Mouse (Mus musculus): ENCODE data around the gene Lgals1.
A peak's percentile ranks its signal among the peaks of the same experiment; 100 is the strongest.

Lgals1 gene

DNA sequence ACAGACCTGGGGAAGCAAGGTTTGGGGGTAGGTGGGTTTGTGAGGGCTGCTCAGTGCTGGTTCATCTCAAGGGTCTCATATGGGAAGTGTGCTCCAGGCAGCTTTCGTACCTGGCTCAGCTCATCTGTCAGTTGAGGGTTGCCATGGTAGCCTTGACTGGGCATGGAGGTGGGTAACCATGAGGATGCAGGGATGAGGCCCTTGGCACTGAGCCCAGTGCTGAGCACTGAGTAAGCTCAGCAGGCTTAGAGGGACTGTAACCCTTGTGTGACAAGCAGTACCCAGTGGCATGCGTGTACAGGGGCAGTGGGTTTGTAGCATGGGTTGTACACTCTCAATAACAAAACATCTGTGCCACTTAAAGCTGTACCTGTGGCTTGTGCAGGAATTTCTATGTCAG is 11.4 kb downstream of the Lgals1 start:
- DNase-seq (ENCODE audit: low spot score) = peak; percentile 87

DNA sequence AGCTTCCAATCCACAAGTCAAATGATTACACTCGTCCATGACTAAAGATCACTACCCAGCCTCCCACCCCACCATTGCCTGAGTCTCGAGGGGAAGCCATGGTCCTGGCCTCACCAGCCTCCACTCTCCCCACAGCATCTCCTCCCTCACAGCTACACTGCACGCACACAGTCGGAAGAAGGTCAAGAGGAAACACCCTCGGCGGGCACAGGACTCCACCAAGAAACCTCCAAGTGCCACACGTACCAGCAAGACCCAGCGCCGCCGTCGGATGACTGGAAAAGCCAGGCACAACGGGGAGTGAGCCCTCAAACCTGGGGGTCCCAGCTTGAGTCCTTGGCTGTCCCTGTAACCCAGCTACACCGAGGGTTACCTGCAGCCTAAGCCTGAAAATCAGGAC is 13.8 kb downstream of the Lgals1 start:
- DNase-seq (ENCODE audit: low spot score) = no peak

DNA sequence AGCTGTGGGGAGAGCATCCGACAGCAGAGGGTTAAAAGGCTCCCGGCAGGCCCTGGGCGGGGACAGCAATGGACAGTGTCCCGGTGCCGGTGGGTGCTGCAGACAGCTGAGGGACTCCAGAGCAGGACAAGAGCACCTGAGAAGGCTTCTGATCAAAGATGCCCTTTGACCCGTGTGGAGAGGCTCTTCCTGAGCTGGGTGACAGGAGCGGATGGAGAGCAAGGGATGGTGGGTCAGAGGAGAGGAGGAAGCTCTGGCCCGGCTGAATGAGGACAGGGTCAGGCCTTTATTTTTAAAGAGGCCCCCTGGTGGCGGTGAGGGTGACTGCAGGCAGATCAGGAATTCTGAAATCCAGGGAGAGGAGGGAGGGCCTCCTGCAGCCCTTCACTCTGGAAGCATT is 16.1 kb downstream of the Lgals1 start:
- DNase-seq (ENCODE audit: low spot score) = peak; percentile 92

DNA sequence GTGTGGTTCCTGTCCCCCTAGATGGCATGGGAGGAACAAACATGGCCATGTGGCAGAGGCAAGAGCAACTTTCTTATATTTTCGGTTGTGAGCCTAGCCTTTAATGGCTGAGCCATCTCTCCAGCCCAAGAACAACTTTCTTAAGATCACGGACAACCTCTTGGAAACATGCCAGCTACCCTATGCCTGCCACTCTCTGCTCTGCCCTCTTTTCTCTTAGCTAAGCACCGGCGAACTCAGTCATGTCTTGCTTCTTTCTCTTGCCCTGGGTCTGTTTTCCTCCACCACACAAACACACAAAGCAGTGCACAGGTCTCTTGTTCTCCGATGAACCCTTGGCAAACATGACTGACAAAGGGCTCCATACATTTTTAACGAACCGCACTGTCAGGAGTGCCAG is 19.7 kb downstream of the Lgals1 start:
- peak; percentile 54 for DNase-seq (ENCODE audit: low spot score)

DNA sequence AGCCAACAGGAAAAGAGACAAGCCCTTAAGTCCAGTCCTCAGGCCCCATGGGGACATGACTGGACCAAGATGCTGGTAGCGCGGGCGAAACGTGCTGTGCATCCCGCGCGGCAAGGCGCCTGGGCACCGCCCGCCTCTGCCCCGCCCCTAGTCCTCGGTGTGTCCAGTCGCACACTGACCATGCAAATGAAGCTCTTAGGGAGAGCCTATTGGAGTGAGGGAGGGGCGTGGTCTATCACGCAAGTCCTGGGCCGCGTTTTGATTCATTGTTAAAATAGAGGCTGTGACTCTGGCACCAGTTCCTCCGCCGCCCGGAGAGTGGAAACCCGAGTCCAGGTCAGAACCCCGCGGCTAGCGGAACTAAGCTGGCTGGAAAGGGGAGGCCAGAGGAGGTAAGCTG is 21.1 kb downstream of the Lgals1 start, which contains the start of gene Triobp:
TSS of gene Triobp (plus strand) at position 68 of the 400 bp plus-strand sequence.
- peak; percentile 96 for DNase-seq (ENCODE audit: low spot score)

DNA sequence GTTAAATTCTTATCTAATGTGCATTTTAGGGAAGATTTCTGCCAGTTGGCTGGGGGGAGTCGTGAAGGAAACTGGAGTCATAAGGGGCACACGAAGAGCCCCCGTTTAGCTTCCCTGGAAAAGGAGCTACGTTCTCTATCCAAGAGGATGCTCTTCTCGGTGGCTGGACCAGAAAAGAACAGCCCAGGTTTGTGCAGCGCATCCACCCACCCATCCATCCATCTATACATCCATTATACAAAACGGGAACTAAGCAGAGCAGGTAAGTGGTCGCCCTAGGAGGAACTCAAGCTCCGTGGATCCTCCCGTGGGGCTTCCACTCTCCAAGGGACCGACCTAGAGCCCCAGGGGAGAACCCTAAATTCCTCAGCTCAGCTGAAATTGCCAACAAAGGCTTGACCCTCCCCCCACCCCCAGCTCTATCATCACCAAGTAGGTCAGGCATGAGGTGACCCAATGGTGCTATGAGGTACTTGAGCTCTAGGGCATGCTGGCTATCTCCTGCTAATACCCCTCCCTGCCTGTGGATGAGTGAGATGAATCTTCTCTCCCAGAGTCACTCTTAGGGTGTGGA is 21.7 kb downstream of the Lgals1 start:
- no peak for DNase-seq (ENCODE audit: low spot score)

DNA sequence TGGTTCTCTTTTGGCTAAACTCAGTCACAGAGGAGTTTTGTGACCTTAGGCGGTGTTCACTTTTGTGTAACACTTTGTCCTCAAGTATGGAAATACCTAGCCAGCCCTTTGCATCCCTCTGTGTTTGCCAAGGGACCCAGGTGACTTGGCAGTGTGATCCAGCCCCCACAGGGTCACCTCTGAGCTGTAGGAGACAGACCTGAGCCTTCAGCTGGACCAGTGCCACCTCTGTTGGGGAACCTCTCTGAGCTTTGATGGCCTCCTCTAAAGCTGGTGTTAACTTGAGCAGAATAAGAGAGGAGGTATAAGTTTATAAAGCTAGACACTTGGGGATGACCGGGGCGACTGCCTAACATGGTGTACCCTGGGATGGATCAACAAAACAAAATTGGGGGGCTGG is 22.4 kb downstream of the Lgals1 start:
- no peak for DNase-seq (ENCODE audit: low spot score)

DNA sequence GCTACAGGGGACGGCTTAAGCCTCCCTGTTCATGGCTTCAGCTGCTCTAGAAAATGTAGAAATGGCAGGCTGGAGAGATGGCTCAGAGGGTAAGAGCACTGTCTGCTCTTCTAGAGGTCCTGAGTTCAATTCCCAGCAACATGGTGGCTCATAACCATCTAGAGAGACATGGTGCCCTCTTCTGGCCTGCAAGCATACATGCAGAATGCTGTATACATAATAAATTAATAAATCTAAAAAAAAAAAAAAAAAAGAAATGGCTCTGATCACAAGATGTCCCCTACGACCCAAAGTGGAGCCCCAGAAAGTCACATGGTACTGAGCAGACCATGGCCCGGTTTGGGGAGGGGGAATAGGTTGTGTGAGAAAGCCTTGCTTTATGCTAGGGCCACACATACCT is 29.1 kb downstream of the Lgals1 start:
- no peak for DNase-seq (ENCODE audit: low spot score)

DNA sequence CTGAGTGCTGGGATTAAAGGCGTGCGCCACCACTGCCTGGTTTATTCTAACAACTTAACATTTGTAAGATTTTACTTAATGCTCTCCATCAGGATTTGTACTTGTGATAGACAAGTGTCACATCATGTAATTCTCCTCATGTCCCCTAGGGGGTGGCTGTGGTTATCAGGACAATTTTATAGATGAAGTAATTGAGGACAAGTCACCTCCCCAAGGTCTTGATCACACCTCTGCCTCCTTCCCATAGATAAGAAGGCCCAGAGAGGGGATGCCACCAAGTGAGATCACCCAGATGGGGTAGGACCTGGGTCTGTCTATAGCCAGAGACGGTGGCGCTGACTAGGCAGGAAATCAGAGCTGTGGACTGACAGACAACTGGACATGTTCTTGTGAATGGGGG is 29.8 kb downstream of the Lgals1 start:
- DNase-seq (ENCODE audit: low spot score) = peak; percentile 56

DNA sequence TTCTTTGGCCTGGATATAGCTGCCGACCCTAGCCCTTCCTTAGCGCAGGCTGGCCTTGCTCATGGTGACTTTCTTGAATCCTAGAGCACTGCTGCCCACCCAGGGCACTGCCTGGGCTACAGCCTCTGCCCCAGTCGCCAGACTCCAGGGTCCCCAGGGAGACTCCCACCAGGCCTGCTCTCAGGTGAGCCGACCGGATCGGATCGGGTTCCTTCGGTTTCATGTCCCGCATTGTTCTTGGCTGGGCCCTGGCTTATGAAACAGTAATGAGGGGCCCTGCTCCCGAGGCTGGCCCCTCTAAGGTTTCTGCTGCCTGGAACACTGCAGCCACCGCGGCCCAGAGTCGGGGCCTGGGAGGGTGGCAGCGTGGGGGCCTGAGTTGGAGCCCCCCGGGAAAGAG is 30.5 kb downstream of the Lgals1 start:
- no peak for DNase-seq (ENCODE audit: low spot score)

DNA sequence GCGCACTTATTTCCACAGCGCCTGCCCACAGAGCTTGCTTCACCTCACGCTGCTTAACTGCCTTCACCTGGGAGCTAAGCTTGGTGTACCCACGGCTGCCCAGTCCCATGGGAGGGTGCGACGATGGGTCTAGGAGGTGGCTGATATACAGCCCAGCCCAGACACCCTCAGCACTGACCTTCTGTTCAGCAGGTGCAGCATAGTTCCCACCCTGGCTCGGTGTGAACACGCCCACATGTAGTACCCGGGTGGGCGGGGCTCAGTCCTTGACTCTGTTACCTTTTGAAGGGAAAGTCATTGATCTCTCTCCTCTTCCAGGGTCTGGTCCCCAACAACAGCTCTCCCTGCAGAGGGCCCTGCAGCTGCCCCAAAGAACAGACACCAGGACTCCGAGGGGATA is 33.0 kb downstream of the Lgals1 start:
- no peak for DNase-seq (ENCODE audit: low spot score)

DNA sequence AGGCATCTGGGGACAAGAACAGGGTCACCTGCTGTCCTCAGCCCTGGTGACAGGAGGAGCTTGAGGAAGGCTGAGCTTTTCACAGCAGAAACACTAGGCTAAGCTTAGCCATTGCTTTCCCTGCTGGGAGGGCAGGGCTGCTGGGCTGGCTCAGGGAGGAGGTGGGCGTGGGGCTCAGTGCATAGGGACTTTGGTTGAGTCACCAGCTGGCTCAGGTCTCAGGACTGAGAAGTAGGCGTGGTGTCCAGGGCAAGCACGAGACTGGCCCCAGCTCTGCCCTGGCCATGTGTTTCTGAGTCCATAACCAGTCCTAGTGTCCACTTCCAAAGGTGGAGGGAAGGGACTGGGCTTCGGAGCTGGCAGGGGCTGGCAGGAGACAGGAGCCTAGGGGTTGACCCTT is 33.6 kb downstream of the Lgals1 start:
- peak; percentile 91 for DNase-seq (ENCODE audit: low spot score)

DNA sequence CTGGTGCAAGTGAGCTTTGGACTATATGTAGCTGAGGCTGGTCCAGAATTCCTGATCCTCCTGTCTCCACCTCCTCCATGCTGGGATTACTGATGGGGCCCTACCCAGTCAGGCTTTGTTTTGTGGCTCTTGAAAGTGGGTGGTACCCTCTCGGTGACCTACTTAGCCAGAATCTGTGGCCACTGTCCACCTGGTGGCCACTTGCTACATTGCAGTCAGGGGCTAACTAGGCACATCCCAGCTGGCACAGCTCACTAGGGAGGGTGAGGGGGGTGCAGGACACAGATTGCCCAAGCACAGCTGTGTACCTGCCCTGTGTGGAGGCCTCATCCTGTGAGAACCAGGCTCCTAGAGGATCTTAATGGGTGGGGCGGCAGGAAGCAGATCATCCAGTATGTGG is 36.4 kb downstream of the Lgals1 start:
- DNase-seq (ENCODE audit: low spot score) = peak; percentile 97

DNA sequence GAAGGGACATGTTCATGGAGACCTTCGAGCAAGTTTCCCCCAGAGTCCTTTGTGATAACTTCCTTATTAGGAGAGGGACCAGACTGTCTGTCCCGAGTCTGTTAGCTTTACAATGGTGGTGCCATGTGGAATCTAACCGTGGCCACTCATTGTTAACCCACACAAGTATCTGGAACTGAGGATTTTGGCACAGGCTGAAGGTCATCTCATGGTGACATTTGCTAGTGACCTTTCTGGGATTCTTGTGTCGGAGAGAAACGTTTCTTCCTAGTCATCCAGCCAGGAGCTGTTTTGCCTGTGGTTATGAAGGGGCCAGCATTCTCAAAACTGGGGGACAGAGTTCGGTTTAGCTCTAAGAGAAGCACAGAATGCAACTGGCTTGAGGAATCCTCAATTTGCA is 45.1 kb downstream of the Lgals1 start:
- no peak for DNase-seq (ENCODE audit: low spot score)

DNA sequence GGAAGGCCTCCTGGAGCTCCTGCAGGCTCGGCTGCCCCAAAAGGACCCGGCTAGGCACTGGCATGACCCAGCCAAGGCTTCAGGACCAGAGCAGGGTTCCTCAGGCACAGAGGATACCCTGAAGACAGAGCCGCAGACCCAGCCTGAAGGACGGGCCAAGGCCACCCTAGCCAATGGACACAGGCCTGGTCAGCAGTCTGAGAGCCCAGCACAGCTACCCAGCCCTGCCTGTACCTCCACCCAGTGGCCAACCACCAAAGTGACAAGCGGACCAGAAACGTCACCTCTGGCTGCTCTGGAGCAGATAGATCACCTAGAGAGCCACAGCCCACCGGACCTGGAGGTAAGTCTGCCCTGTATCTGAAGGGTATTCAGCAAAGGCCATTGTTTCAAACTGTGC is 47.4 kb downstream of the Lgals1 start:
- DNase-seq (ENCODE audit: low spot score) = peak; percentile 55

DNA sequence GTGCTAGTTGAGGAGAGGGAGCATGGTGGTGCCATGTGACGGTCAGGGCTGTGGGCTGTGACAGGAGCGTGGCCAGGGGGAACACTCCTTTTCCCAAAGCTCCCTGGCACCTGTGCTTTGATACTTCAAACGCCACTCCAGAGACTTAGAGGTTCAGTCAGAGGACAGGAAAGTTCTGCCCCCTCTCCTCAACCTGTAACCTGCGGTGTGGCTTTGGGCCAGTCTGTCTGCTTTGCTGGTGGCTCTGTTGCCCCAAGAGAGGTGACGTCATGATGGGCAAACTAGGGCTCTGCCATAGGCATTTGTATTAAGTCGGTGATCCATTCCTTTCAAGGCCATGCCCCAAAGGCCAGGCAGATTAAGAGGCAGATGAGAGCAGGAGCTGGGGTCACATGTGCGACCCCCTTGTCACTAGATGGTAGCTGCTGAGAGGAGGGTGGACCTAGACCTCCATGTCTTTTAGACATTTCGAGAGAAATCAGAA is 51.2 kb downstream of the Lgals1 start:
- no peak for DNase-seq (ENCODE audit: low spot score)

DNA sequence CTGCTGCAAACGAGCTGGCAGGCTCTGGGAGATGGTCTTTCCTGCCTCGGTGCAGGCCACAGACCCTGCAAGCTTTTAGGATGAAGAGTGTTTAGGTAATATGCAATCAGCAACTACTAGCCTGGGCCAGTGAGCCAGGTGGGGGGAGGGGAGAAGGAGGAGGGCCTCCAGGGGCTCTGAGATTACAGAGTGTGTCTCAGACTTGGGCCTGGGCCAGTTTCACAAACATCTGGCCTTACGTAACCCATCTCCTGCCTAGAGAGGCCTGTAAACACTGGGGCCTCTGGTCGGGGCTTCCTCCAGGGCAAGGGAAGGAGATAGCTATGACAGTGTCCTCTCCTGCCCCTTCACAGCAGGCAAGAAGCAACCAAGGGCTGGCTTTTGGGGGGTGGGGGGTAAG is 52.4 kb downstream of the Lgals1 start:
- DNase-seq (ENCODE audit: low spot score) = peak; percentile 97

All from MN1 (cell line).